Mouse (Mus musculus) naive thymus-derived CD4-positive, alpha-beta T cell, adult 2 months (primary cell): ENCODE measurements around the gene Mbnl1.

Experiments used
- DNase-seq: peaks from one replicate; pipeline ENCODE4 v3.0.0-alpha.2; 2011; ENCODE audit warnings: low read depth

Mbnl1 gene

GRCm38 (mm10) chr3:60568801-60569568 is 96.4 kb downstream of the Mbnl1 start:
- no peak for DNase-seq

GRCm38 (mm10) chr3:60569781-60570180 is 97.2 kb downstream of the Mbnl1 start:
- no peak for DNase-seq

- no peak for DNase-seq
These were observed 97.9 kb downstream of the Mbnl1 start for GRCm38 (mm10) chr3:60570491-60571022.

- no peak for DNase-seq
These were observed 98.9 kb downstream of the Mbnl1 start for GRCm38 (mm10) chr3:60571493-60571892.

GRCm38 (mm10) chr3:60574199-60574598 is 101.6 kb downstream of the Mbnl1 start:
- DNase-seq, result no peak

- no peak for DNase-seq
These were observed 102.4 kb downstream of the Mbnl1 start for GRCm38 (mm10) chr3:60574849-60575524.

- DNase-seq, result peak; percentile 61
These were observed 103.3 kb downstream of the Mbnl1 start for GRCm38 (mm10) chr3:60575945-60576344.

- DNase-seq, result no peak
These were observed 103.9 kb downstream of the Mbnl1 start for GRCm38 (mm10) chr3:60576366-60577046.

GRCm38 (mm10) chr3:60579880-60580279 is 107.2 kb downstream of the Mbnl1 start:
- DNase-seq, result no peak

GRCm38 (mm10) chr3:60580699-60581098 is 108.1 kb downstream of the Mbnl1 start:
- no peak for DNase-seq

GRCm38 (mm10) chr3:60582154-60582553 is 109.5 kb downstream of the Mbnl1 start:
- DNase-seq, result no peak

GRCm38 (mm10) chr3:60582620-60583019 is 110.0 kb downstream of the Mbnl1 start:
- no peak for DNase-seq

- no peak for DNase-seq
These were observed 112.1 kb downstream of the Mbnl1 start for GRCm38 (mm10) chr3:60584704-60585103.

- no peak for DNase-seq
These were observed 113.4 kb downstream of the Mbnl1 start for GRCm38 (mm10) chr3:60586046-60586445.

- DNase-seq, result no peak
These were observed 114.5 kb downstream of the Mbnl1 start for GRCm38 (mm10) chr3:60587149-60587548.

GRCm38 (mm10) chr3:60589361-60589760 is 116.7 kb downstream of the Mbnl1 start:
- DNase-seq, result peak; percentile 51

- DNase-seq, result no peak
These were observed 123.0 kb downstream of the Mbnl1 start for GRCm38 (mm10) chr3:60595606-60596005.

- DNase-seq, result no peak
These were observed 124.4 kb downstream of the Mbnl1 start for GRCm38 (mm10) chr3:60596985-60597384.

- peak; percentile 83 for DNase-seq
These were observed 129.1 kb downstream of the Mbnl1 start for GRCm38 (mm10) chr3:60601686-60602085.

- no peak for DNase-seq
These were observed 130.4 kb downstream of the Mbnl1 start for GRCm38 (mm10) chr3:60602923-60603549.

GRCm38 (mm10) chr3:60603637-60604036 is 131.0 kb downstream of the Mbnl1 start:
- DNase-seq, result no peak

GRCm38 (mm10) chr3:60604205-60604604 is 131.6 kb downstream of the Mbnl1 start:
- no peak for DNase-seq
